Mouse (Mus musculus) lung, embryonic 15.5 days (tissue): Measurements from ENCODE around the gene Zfp617. TPM values are rescaled to one million over a fixed set of nuclear protein-coding genes. Genes with fewer than 3 reads are reported as not detected.

ENCODE experiments used
- polyA plus RNA-seq: library from polyadenylated mRNA; unstranded; fragments of >200 nt; fragmentation: Nextera tagmentation; extraction: Ambion mirVana; gene quantifications from 2 replicates; pipeline ENCODE4 v1.2.1, GENCODE M21; 2015

Gene Zfp617
- polyA plus RNA-seq, 1 experiment from 2014 or later, result 23.4 TPM

Other genes starting within 250 kb of the Zfp617 start
- gene Unc13a, start 236.9 kb upstream of the Zfp617 start, polyA plus RNA-seq, result 0.66 and 0.81 TPM in 2 replicates
- 9.9 TPM in 2 replicates for gene Jak3, start 232.3 kb upstream of the Zfp617 start, polyA plus RNA-seq
- 0.63 and 1.3 TPM in 2 replicates for gene Insl3, start 219.4 kb upstream of the Zfp617 start, polyA plus RNA-seq
- 3.3 and 3.6 TPM in 2 replicates for gene B3gnt3, start 206.8 kb upstream of the Zfp617 start, polyA plus RNA-seq
- 4.8 and 7.6 TPM in 2 replicates for gene Fcho1, start 182.9 kb upstream of the Zfp617 start, polyA plus RNA-seq
- 6.5 and 6.8 TPM in 2 replicates for gene Zfp709, start 26.6 kb upstream of the Zfp617 start, polyA plus RNA-seq
- 6.6 and 7.6 TPM in 2 replicates for gene Zfp882, start within 50 bp of the Zfp617 start, polyA plus RNA-seq
- gene Zfp961, start 42.4 kb downstream of the Zfp617 start, polyA plus RNA-seq, result 21.4 and 22.3 TPM in 2 replicates
- 2.4 and 3.0 TPM in 2 replicates for gene Cyp4f18, start 101.0 kb downstream of the Zfp617 start, polyA plus RNA-seq
- gene Olfr372, start 132.6 kb downstream of the Zfp617 start, polyA plus RNA-seq, result not detected in 2 replicates
- gene Olfr373, start 174.5 kb downstream of the Zfp617 start, polyA plus RNA-seq, result not detected in 2 replicates
- not detected in 2 replicates for gene Olfr374, start 198.4 kb downstream of the Zfp617 start, polyA plus RNA-seq
- 896 and 923 TPM in 2 replicates for gene Tpm4, start 226.3 kb downstream of the Zfp617 start, polyA plus RNA-seq